Mouse (Mus musculus): ENCODE results near the gene Mrtfb.
A peak's percentile ranks its signal among the peaks of the same experiment; 100 is the strongest.

Mrtfb gene

GRCm38 (mm10) chr16:13255855-13256635 lies at the start of gene Mrtfb:
Gene Mrtfb, plus strand, starts transcription at chr16:13256481.
- DNase-seq = peak; percentile 99

- DNase-seq = peak; percentile 64
Measured at GRCm38 (mm10) chr16:13207649-13208048, 48.6 kb upstream of the Mrtfb start.

- peak; percentile 93 for DNase-seq
Measured at GRCm38 (mm10) chr16:13208087-13208486, 48.2 kb upstream of the Mrtfb start.

DNA sequence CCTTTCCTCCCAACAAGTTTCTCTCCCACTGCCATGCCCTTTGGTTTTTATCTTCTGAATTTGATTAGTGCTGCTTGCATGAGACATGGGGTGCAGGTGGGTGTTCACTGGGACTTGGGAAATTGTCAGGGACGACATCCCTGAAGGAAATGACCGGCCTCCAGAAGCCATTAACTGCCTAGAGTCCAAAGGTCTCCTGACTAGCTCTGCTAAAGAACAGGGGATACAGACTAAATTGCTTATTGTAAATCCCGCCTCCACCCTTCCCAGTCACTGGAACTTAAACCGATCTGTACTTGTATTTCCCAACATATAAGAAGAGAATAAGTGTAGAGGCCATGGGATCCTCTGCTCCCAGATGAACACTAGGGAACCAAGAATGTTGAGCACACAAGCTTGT lies 43.5 kb upstream of the Mrtfb start:
- no peak for DNase-seq

- DNase-seq = peak; percentile 93
Measured at GRCm38 (mm10) chr16:13216116-13216952, 39.9 kb upstream of the Mrtfb start.

- peak; percentile 77 for DNase-seq
Measured at GRCm38 (mm10) chr16:13217951-13218350, 38.3 kb upstream of the Mrtfb start.

DNA sequence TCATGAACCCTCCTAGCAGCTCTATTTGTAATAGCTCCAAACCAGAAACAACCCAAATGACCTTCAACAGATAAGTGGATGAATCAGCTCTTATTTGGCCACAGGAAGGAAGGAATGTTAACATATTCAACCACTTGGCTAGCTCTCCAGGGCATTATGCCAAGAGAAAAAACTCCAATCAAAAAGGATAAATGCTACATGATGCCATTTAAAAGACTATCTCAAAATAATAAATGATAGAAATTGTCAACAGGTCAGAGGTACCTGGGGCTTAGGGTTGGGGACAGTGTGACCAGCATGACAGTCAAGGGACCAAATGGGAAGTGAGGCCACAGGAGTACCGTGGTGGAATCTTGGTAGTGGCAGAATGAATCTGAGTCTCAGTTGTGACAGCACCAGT lies 34.8 kb upstream of the Mrtfb start:
- DNase-seq = no peak

GRCm38 (mm10) chr16:13232043-13232442 lies 24.2 kb upstream of the Mrtfb start:
- DNase-seq = no peak

DNA sequence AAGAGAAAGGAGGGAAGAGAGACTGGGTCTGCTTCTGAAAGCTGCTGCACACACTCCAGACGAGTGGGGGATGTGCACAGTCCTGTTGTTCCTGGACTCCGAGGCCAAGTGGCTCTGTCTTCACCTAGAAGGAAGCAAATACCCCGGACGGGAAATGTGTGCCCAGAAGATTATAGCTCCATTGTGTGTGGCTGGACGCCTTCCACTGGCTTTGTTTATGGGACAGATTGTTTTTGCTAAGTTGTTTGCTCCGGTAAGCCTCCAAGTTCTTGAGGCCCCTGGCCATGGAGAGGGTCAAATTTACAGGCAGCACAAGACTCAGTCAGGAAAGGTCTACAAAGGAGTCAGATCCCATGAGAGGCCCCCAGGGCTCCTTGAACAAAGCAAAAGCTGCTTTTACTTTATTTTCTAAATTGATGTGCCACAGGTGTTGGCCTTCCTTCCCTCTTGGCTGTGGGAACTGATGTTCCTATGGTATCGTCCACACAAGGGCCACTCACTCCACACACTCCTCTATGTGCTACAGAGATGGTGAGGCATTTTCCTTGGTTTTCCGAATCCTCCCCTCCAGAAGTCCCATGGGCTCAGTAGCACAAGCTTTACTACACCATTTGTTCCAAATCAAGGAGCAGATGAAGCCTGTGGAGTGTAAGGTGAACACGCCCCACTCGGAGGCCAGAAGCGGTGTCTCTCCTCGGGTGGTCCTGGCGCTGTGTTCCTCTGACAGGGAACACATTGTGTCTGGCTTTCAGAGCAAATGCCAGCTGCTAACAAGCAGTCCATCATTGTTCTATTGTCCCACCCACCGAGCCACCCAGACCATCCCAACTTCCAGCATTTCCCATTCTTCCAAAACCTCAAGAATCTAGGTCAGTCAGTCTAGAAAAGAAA lies 23.1 kb upstream of the Mrtfb start:
- DNase-seq = peak; percentile 99

DNA sequence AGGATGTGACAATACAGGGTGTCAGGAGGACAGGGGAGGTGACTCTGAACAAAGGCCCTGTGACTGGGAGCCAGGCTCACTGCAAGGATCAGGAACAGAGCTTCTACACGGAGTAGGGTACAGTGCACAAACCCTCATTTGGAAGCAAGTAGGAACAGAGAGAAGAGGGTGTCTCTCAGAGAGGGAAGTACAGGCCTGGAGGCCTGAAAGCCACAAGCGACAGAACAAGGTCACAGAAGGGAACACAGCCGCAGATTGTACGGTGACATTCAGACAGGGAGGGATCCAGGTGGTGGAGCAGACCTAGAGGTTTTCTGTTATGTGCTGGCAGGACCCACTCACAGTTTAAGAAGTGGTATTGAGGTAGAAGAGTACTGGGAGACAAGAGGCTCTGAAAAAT lies 17.2 kb upstream of the Mrtfb start:
- no peak for DNase-seq

DNA sequence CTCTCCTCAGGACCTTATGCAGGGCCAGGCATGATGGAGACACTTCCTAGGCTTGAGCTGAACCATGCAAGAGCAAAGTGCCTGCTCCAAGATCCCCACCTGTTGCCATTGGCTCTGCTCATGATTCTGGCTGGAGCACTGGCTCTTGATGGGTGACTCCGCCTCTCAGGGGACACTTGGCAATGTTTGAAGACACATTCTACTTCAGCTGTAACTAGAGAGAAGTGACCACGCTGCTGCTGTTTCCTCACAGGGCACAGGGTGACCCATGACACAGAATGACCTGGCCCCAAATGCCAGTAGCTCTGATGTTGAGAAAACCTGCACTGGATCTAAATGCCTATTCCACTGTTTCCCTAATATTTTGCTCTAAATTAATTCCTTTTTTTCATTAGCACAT lies 16.7 kb upstream of the Mrtfb start:
- DNase-seq = peak; percentile 93

DNA sequence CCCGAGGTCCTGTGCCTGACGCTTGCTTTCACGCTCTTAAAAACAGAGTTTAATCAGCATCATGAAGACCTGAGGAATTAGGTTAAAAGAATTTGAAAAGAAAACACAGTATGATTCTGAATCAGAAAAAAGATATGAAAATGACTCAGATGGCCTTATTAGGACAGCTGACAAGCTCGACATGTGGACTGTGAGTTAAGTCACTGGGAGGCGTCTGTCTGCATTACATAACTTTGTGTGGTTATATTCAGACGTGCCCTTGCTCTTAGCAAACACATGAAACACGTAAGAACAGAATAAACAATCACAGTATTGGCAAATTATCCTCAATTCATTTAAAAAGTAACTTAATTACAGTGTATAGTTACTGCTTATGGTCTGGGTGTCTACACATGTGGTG lies 16.0 kb upstream of the Mrtfb start:
- no peak for DNase-seq

DNA sequence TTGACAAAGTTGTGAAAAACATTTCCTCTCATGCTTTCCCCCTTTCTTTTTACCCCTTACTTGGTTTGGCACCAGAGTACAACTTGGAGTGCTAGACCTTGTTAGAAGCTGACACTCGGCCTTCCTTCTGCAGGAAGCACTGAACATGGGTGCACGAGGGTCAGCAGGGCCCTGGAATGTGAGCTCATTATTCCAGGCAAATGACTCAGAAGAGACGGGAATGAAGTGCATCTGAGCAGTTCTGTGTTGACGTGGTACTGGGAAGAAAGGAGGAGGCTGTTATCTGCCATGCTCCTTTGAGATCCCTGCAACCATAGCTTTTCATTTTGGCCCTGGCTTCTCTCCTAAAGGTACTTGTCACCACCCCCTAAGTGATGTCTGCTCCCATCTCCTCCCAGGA lies 10.6 kb upstream of the Mrtfb start:
- no peak for DNase-seq

- DNase-seq = no peak
Measured at GRCm38 (mm10) chr16:13246855-13247254, 9.4 kb upstream of the Mrtfb start.

DNA sequence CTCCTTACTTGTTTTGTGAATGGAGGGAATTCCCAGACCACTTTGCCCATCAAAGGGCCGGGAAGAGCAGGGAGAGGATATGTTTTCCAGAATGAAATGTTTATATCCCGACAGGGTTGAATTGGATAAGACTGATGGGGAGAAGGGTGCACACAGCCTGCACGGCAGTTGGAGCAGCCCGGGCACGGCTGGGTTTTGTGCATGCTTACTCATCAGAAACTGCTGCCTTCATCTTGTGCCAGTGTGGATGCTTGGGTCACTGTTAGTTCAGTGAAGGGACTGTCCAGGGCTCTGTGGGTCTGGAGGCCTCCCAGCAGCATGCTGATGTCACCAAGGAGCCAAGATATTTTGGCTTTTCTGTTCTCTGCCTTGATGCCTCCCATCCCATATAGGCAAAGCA lies 6.2 kb upstream of the Mrtfb start:
- peak; percentile 62 for DNase-seq

DNA sequence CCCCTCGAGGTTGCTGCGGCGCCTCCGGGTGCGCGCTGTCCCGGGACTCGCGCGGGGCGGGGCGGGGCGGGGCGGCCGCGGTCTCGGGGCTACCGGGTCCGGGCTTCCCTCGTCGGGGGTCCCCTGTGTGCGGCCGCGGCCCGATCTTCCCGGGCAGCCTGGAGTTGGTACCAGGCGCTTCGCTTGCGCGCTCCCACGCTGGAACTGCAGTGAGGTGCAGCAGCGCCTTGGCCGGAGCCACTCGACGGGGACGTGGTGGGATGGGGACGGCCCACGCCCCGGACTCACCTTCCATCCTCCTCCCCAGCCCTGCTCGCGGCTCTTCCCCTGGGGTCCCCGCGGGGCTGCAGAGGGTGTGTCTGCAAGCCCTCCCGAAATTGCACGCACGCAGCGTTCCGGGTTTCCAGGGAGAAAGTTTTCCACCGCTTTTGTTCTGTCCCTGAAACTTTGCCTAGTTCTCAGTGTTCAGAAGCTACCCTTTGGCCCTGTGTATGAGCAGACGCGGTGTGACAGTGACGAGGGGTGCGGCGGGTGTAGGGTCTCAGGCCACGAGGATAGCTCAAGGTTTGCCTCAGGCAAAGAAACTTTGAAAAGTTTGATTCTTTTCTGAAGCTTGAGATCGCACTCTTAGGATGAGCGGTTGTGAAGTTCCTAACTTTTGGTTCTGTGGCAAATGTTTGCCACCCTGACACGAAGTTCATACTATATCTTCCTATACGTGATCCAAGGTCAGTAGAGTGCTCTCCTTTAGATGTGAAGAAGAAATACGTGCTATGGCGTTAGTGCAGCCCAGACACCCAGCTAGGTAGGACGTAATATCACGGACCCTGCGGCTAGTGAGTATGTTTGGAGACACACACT lies 616 bp downstream of the Mrtfb start:
- no peak for DNase-seq

DNA sequence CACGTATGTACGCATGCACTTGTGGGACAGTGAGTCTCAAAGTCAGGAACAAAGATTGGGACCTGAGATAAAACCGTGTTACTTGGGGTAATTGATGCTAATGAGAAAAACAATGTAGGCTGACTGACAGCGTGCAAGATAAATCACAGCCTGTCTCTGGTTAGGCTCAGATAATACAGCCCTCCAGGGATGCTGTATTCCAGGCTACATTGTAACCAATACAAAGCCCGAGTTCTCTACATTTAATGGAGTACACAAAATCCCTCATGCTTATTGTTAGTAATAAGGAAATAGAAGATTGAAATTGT lies 1.2 kb downstream of the Mrtfb start:
- DNase-seq = peak; percentile 90

DNA sequence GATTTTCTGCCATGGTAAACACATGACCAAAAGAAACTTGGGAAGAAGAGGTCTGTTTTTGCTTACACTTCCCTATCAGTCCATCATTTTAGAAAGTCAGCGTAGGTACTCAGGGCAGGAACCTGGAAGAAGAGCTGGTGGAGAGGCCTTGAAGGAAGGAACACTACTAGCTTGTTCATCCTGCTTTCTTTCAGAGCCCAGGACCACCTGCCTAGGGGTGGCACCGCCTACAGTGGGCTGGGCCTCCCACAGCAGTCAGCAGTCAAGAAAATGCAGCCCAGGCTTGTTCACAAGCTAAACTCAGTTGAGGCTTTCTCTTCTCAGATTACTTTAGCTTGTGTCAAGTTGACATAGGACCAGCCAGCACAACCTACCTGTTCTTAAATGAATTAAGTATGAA lies 2.7 kb downstream of the Mrtfb start:
- DNase-seq = peak; percentile 80

- DNase-seq = no peak
Measured at GRCm38 (mm10) chr16:13266312-13266711, 10.0 kb downstream of the Mrtfb start.

DNA sequence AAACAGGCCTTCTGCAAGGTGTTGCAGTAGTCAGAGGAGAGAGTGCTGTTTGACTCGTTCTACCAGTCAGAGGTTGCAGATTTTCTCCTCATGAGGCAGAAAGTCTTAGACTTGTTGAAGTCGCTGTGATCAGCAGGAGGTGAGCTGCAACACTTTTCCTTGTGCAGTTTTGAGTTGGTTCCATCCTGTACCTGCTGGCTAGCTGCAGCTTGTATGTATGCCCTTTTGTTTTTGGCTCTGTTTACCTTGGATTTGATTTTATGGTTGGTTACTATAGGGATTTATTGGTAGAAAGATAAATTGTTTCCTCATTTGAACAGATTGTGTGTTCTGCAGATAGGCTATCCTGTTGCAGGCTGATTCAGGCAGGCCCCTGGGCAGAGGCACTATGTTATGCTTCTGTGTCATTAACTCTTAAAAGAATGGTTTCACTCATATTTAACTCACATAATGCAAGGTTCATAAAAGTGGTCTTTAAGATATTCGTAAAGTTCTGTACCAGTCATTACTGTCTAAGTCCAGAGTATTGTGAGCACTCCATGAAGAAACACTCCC lies 11.1 kb downstream of the Mrtfb start:
- DNase-seq = no peak

DNA sequence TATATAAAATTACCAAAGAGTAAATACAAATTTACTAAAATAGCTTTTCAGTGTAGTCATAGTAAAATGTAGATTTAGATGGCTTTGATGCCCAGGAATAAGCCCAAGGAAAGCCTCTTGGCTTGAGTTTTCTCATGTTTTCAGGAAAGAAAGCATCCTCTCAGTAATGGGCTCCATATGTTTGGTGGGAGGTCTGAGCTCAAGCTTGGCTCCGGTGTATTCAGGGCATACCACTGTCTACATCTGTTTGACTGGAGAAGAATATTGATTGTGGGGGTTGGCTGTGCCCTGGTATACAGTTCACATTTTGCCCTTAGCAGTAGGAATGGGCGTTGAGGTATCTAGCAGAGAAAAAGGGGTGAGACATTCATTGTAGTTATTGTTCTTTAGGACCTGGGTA lies 13.1 kb downstream of the Mrtfb start:
- DNase-seq = no peak

DNA sequence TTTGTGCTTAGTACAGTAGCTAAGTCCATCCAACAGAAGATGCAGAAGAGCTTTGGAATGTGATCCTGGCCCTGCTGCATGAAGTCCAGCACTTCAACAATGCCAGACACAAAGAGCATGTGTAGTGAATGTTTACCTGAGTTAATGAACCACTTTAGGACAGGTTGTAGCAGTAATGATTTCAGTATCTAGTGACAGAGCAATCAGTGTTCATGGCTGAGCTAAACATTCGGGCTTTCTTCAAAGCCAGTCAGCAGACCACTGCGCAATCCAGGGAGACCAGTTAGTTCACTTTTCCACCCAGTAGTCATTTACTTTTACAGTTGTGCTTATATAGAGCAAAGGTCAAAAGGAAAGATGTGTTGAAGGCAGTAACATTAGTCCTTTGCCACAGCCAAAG lies 20.0 kb downstream of the Mrtfb start:
- DNase-seq = peak; percentile 15

All from heart, adult 11 months (tissue).